Mouse (Mus musculus): ENCODE data around the gene Fgfr2. TPM values are rescaled to one million over a fixed set of nuclear protein-coding genes. Genes with fewer than 3 reads are reported as not detected.
"Not testable (repeated sequence)": the region's sequence is repeated elsewhere in the genome, so short reads cannot be mapped to it uniquely, and the experiment has no call there.

The Fgfr2 gene
- total RNA-seq, 2 experiments from 2014 or later: 190 to 480 TPM

- not testable (repeated sequence) for DNase-seq
These were observed 2526.9 kb downstream of the Fgfr2 start for GRCm38 (mm10) chr7:130596079-130596855.

GRCm38 (mm10) chr7:130593375-130594239, 2529.5 kb downstream of the Fgfr2 start:
- not testable (repeated sequence) for DNase-seq

- not testable (repeated sequence) for DNase-seq
These were observed 2530.2 kb downstream of the Fgfr2 start for GRCm38 (mm10) chr7:130592975-130593374.

DNA sequence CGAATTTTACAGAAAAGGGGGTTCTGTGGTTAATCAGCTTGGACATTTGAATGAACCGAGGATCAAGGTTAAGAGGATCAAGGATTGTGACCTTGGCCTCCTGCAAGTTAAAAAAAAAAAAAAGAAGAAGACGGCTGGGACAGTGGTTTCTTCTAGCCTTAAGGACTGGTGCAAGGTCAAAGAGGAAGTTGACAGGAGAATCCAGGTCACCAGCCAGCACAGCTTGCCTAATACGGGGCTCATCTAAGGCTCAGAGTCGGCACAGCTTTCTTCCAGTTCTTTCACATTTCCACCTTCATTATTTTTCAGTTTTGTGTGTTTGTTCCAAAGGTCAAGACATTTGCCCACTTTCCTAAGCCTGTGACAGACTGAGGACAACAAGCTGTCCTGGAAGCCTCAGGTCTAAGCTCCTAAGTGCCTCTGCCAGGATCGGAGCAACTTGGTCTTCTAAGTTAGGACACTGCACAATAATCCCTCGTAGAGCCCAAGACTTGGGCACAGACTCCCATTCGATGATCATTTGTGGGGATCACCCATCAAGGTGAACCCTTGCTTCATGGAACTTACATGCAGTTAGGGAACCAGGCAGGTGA, 2532.2 kb downstream of the Fgfr2 start:
- DNase-seq: no peak

DNA sequence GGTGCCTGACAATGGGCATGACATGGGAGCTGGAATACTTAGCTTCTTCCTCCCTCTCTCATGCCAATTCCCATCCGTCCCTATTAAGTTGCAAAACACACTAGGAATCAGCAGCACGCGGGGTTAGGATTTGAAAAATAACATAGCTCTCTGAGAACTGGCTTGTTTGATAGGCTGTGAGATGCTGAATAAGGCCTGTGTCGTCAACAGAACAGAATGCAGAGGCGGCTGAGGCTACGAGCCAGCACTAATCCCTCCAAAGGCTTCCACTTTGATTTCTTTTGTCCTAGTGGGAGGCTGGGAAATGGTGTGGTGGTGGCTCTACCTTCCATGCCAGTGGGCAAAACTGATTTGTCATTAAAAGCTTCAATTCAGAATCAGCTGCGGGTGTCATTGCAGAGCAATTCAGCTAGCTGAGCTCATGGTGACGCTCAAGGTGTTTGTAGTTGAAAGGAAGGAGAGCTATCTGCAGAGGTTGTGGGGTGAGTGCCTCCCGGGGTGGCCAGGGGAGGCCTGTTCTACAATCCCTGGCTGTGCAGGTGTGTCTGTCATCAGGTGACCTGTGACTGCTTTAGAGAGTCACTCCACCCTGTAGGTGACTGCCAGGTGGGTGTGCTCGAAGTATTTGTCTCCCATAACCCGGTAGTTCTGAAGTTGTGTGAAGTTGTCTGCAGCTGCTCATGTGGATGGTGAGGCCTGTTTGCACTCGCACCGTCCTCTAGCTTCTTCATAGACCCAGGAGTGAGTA, 2532.9 kb downstream of the Fgfr2 start:
- no peak for DNase-seq

- no peak for DNase-seq
These were observed 2536.6 kb downstream of the Fgfr2 start for GRCm38 (mm10) chr7:130586521-130587072.

- DNase-seq: no peak
These were observed 2544.5 kb downstream of the Fgfr2 start for GRCm38 (mm10) chr7:130578607-130579006.

- no peak for DNase-seq
These were observed 2545.1 kb downstream of the Fgfr2 start for GRCm38 (mm10) chr7:130578066-130578465.

DNA sequence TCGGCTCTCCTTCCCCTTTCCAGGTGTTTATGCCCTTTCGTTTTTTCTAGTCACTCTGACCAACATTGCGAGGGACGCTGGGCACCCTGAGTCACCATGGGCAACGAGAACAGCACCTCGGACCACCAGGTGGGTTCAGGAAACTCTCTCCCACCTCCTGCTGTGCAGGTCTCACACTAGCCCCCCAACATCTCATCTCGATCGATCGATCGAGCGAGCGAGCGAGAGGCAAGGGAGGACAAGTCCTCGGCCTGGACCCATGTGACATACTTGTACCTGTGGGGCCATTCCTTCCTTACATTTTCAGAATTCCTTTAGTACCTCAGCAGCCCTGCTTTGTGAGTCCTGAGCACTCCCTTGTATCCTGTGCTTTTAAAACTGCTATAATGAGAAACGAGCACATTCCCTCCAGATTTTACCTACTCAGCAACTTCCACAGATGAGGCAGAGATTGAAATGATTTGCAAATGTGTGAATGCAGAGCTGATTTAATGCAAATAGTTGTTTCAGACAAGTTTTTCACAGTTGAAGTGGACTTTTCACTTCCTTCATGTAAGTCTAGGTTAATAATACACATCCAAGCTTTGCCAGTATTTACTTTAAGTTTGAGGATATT, 2545.7 kb downstream of the Fgfr2 start, which contains the start of gene Tacc2:
Tacc2 (plus strand) TSS at position 51 of the 616 bp plus-strand sequence.
- no peak for DNase-seq

- peak; percentile 44 to 48 for DNase-seq
These were observed 2546.2 kb downstream of the Fgfr2 start for GRCm38 (mm10) chr7:130576981-130577380.

GRCm38 (mm10) chr7:130574211-130574991, 2548.7 kb downstream of the Fgfr2 start:
- DNase-seq: peak; percentile 11 to 21

- no peak for DNase-seq
These were observed 2549.4 kb downstream of the Fgfr2 start for GRCm38 (mm10) chr7:130573746-130574145.

GRCm38 (mm10) chr7:130572821-130573220, 2550.3 kb downstream of the Fgfr2 start, which contains the start of gene Nsmce4a:
Gene Nsmce4a (minus strand): TSS chr7:130573118.
- no peak for DNase-seq

GRCm38 (mm10) chr7:130570472-130570871, 2552.7 kb downstream of the Fgfr2 start:
- DNase-seq: no peak

DNA sequence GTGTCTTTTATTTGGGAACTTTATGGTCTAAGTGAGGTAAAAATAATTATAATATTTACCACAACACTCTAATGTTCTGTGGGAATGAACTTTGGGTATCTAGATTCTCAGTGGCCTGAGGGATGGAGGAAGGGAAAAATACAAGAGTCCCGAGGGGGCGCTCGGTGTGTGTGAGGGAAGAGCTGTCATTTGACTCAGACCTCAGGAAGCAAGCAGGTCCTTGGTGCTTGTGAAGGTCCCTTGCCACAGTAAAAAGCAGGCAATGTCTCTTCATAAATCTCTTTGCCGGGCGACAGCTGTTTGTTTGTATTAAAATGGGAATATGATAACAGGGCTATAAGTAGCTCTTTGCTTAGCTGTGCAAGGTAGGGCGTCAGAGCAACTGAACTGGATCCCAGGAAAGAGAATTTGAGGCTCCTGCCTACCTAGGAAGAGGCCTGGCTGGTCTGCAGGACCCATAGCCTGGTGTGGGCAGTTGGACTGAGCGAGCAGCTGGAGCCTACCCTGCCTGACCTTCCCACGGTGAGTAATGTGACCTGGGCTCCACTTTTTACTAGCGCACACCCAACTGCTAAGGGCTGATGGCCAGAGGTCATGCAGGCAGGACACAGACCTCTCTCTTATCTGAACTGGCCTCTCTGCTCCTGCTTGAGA, 2554.2 kb downstream of the Fgfr2 start:
- peak; percentile 59 to 69 for DNase-seq

DNA sequence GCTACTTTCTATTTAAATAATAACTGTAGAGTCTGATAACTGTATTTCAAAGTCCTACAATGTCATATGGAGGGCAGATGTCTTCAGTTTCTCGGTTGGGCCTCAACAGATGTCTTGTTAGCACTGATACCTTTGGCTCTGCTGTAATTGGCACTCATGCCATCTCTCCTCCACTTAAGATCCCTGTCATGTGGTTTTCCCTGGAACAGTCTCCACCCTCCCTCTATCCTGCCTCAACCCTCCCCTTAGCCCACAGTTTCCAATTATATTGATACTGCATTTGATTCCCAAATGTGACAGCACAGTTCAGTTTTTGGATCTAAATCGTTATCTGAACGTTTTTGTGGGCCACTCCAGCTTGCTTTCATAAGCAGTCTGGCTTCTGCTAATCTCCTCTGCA, 2558.6 kb downstream of the Fgfr2 start:
- DNase-seq: no peak

DNA sequence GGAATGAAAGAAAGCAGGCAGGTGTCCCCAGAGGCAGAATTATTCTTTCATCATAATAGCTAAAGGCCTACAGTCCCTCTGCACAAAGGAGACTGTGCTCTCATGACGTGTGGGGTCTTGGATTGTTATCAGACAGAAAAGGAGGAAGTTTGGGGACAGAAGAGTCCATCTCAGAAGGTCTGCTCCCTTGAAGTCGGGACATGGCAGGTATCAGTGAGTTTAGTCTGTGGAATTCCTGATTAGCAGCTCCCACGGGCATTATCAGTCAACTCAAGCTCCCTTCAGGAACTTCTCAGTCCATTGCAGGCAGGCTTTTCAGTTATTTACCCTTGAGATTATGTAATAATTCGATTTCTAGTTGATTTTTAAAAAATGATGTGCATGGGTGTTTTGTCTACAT, 2559.3 kb downstream of the Fgfr2 start:
- DNase-seq: no peak

GRCm38 (mm10) chr7:130563276-130563675, 2559.9 kb downstream of the Fgfr2 start:
- DNase-seq: no peak

- DNase-seq: no peak
These were observed 2562.2 kb downstream of the Fgfr2 start for GRCm38 (mm10) chr7:130560933-130561332.

- no peak for DNase-seq
These were observed 2564.6 kb downstream of the Fgfr2 start for GRCm38 (mm10) chr7:130558592-130558991.

Measured in adrenal gland, postnatal 36 days (tissue).